Mouse (Mus musculus) CH12.LX (cell line): ENCODE measurements around the gene Marcksl1. TPM values are rescaled to one million over a fixed set of nuclear protein-coding genes. Genes with fewer than 3 reads are reported as not detected.

Source experiments
- DNase-seq: peaks from one replicate; pipeline ENCODE4 v3.0.0-alpha.2; 2013; ENCODE audit errors: extremely low read depth
- H3K27ac ChIP-seq: 2 replicates; pipeline ENCODE4 v1.5.1; 2012; ENCODE audit warnings: low read depth, mild to moderate bottlenecking, control low read depth, moderate library complexity; ENCODE audit not compliant: insufficient read depth
- H3K27me3 ChIP-seq: replicated peaks from 2 replicates; pipeline ENCODE3; 2012; ENCODE audit warnings: inconsistent platforms
- H3K36me3 ChIP-seq, 2 experiments: replicated peaks in 1 of 2; 2 replicates each; pipeline versions ENCODE3 to v1.6.1; 2012; ENCODE audit warnings: inconsistent platforms in 1 of 2, low read length in 1 of 2, mild to moderate bottlenecking in 1 of 2, mixed read lengths in 1 of 2, moderate library complexity in 1 of 2; ENCODE audit not compliant: control insufficient read depth in 1 of 2, insufficient read depth in 1 of 2
- H3K4me1 ChIP-seq, 2 experiments: 2 replicates each; pipeline ENCODE4 v1.6.1; 2012; ENCODE audit warnings: inconsistent platforms in 1 of 2, moderate library complexity in 1 of 2; ENCODE audit not compliant: insufficient read depth in 2 of 2, control insufficient read depth in 1 of 2
- H3K4me2 ChIP-seq: 2 replicates; pipeline ENCODE4 v1.6.1; 2012; ENCODE audit warnings: low read depth, mild to moderate bottlenecking, control low read depth; ENCODE audit not compliant: poor library complexity, insufficient read depth, severe bottlenecking
- H3K4me3 ChIP-seq, 3 experiments: fragments of 150-350 bp in 1 of 3; sonication (generic) in 1 of 3; replicated peaks in 1 of 3; 2 replicates each; pipeline versions ENCODE3 to v1.5.1; 2011 to 2012; ENCODE audit warnings: low read depth in 2 of 3, low read length in 2 of 3, mild to moderate bottlenecking in 2 of 3, moderate library complexity in 2 of 3, control low read depth in 1 of 3, improper control_type of control experiment in 1 of 3, inconsistent platforms in 1 of 3, mixed read lengths in 1 of 3; ENCODE audit not compliant: poor library complexity in 1 of 3
- H3K79me2 ChIP-seq: replicated peaks from 2 replicates; pipeline ENCODE4 v1.6.1; 2012; ENCODE audit warnings: mild to moderate bottlenecking, moderate library complexity; ENCODE audit not compliant: control insufficient read depth, poor library complexity, insufficient read depth, severe bottlenecking; ENCODE audit errors: extremely low read depth
- H3K9ac ChIP-seq: 2 replicates; pipeline ENCODE4 v1.6.1; 2012; ENCODE audit warnings: low read depth, mild to moderate bottlenecking, control low read depth, moderate library complexity; ENCODE audit not compliant: insufficient read depth
- H3K9me3 ChIP-seq: replicated peaks from 2 replicates; pipeline ENCODE3; 2012; ENCODE audit warnings: low read length, inconsistent platforms, mixed read lengths
- BHLHE40 ChIP-seq: IDR thresholded peaks from 2 replicates; pipeline ENCODE4 v1.6.1; 2011; ENCODE audit warnings: mild to moderate bottlenecking, low read depth, low read length, improper control_type of control experiment
- EP300 ChIP-seq: IDR thresholded peaks from 2 replicates; pipeline ENCODE4 v1.6.1; 2011; ENCODE audit warnings: low read length, improper control_type of control experiment
- ETS1 ChIP-seq: conservative IDR thresholded peaks from 2 replicates; pipeline ENCODE4 v1.6.1; 2012; ENCODE audit warnings: low read depth, mild to moderate bottlenecking, inconsistent platforms, low read length, improper control_type of control experiment, moderate library complexity
- IRF4 ChIP-seq: IDR thresholded peaks from 2 replicates; pipeline ENCODE4 v1.6.1; 2014; ENCODE audit warnings: low read depth, mild to moderate bottlenecking, inconsistent platforms, low read length, improper control_type of control experiment
- JUN ChIP-seq: IDR thresholded peaks from 2 replicates; pipeline ENCODE4 v1.6.1; 2011; ENCODE audit warnings: low read depth, mild to moderate bottlenecking, low read length, improper control_type of control experiment, moderate library complexity; ENCODE audit not compliant: insufficient read depth
- JUND ChIP-seq: conservative IDR thresholded peaks from 2 replicates; pipeline ENCODE4 v1.6.1; 2011; ENCODE audit warnings: low read depth, low read length, improper control_type of control experiment
- KAT2A ChIP-seq: IDR thresholded peaks from 2 replicates; pipeline ENCODE4 v1.6.1; 2012; ENCODE audit warnings: low read length, improper control_type of control experiment, inconsistent platforms; ENCODE audit not compliant: insufficient replicate concordance
- MAX ChIP-seq: IDR thresholded peaks from 2 replicates; pipeline ENCODE4 v1.6.1; 2011; ENCODE audit warnings: low read length, improper control_type of control experiment
- MAZ ChIP-seq: IDR thresholded peaks from 2 replicates; pipeline ENCODE4 v1.6.1; 2012; ENCODE audit warnings: low read depth, mild to moderate bottlenecking, inconsistent platforms, low read length, improper control_type of control experiment, moderate library complexity
- MEF2A ChIP-seq: IDR thresholded peaks from 2 replicates; pipeline ENCODE4 v1.6.1; 2014; ENCODE audit warnings: low read depth, mild to moderate bottlenecking, inconsistent platforms, low read length, improper control_type of control experiment, borderline replicate concordance
- MXI1 ChIP-seq: IDR thresholded peaks from 2 replicates; pipeline ENCODE4 v1.6.1; 2011; ENCODE audit warnings: mild to moderate bottlenecking, low read depth, low read length, improper control_type of control experiment
- NRF1 ChIP-seq: IDR thresholded peaks from 2 replicates; pipeline ENCODE4 v1.6.1; 2014; ENCODE audit warnings: low read depth, mild to moderate bottlenecking, inconsistent platforms, low read length, improper control_type of control experiment, moderate library complexity
- PAX5 ChIP-seq: IDR thresholded peaks from 2 replicates; pipeline ENCODE4 v1.6.1; 2012; ENCODE audit warnings: low read length, inconsistent platforms, mixed read lengths
- POLR2A ChIP-seq: IDR thresholded peaks from 2 replicates; pipeline ENCODE4 v1.6.1; 2011; ENCODE audit warnings: low read depth, mild to moderate bottlenecking, improper control_type of control experiment, low read length
- POLR2AphosphoS2 ChIP-seq: IDR thresholded peaks from 2 replicates; pipeline ENCODE4 v1.6.1; 2011; ENCODE audit warnings: low read depth, low read length, improper control_type of control experiment
- RAD21 ChIP-seq: IDR thresholded peaks from 2 replicates; pipeline ENCODE4 v1.6.1; 2011; ENCODE audit warnings: low read depth, mild to moderate bottlenecking, low read length, improper control_type of control experiment, moderate library complexity
- RCOR1 ChIP-seq: conservative IDR thresholded peaks from 2 replicates; pipeline ENCODE4 v1.6.1; 2012; ENCODE audit warnings: low read depth, mild to moderate bottlenecking, inconsistent platforms, low read length, improper control_type of control experiment
- SIN3A ChIP-seq: IDR thresholded peaks from 2 replicates; pipeline ENCODE4 v1.6.1; 2012; ENCODE audit warnings: low read length, improper control_type of control experiment, inconsistent platforms
- TCF12 ChIP-seq: IDR thresholded peaks from 2 replicates; pipeline ENCODE4 v1.6.1; 2014; ENCODE audit warnings: low read depth, mild to moderate bottlenecking, inconsistent platforms, low read length, improper control_type of control experiment
- USF1 ChIP-seq: IDR thresholded peaks from 2 replicates; pipeline ENCODE4 v1.6.1; 2014; ENCODE audit warnings: low read depth, mild to moderate bottlenecking, inconsistent platforms, low read length, improper control_type of control experiment
- USF2 ChIP-seq: conservative IDR thresholded peaks from 2 replicates; pipeline ENCODE4 v1.6.1; 2011; ENCODE audit warnings: low read depth, low read length, improper control_type of control experiment
- ZKSCAN1 ChIP-seq: IDR thresholded peaks from 2 replicates; pipeline ENCODE4 v1.6.1; 2012; ENCODE audit warnings: low read depth, inconsistent platforms, low read length, improper control_type of control experiment, borderline replicate concordance
- ZNF384 ChIP-seq: IDR thresholded peaks from 2 replicates; pipeline ENCODE4 v1.6.1; 2012; ENCODE audit warnings: low read depth, low read length, improper control_type of control experiment, inconsistent platforms
- dilution Hi-C: fragments of 300-500 bp; cut with MboI; formaldehyde crosslinking; loops from 2 replicates; pipeline ENCODE4 v1.14.3; 2020; ENCODE audit warnings: low sequenced_read_pairs; ENCODE audit not compliant: extremely low pct_unique_long_range_greater_than_20kb, extremely low pct_ligation_motif_present
- in situ Hi-C: fragments of 300-500 bp; cut with MboI; formaldehyde crosslinking; loops from 3 replicates; pipeline ENCODE4 v1.14.3; 2019; ENCODE audit warnings: low sequenced_read_pairs, low pct_ligation_motif_present, low pct_unique_long_range_greater_than_20kb, mixed read lengths
- polyA plus RNA-seq: library from polyadenylated mRNA; unstranded; fragments of >175 nt; gene quantifications from 2 replicates; pipeline ENCODE4 v1.2.1, GENCODE M21; 2012; ENCODE audit warnings: low read depth; ENCODE audit not compliant: insufficient read length
- total RNA-seq, 2 experiments: library from RNA; depleted of rRNA; stranded (reverse); fragments of 300-350 nt in 1 of 2; fragments of >200 nt in 1 of 2; gene quantifications; 2 replicates each; pipeline ENCODE4 v1.2.3; 2012 to 2014

Gene Marcksl1
- total and polyA plus RNA-seq, 3 experiments = 195 to 423 (median 265) TPM

DNA sequence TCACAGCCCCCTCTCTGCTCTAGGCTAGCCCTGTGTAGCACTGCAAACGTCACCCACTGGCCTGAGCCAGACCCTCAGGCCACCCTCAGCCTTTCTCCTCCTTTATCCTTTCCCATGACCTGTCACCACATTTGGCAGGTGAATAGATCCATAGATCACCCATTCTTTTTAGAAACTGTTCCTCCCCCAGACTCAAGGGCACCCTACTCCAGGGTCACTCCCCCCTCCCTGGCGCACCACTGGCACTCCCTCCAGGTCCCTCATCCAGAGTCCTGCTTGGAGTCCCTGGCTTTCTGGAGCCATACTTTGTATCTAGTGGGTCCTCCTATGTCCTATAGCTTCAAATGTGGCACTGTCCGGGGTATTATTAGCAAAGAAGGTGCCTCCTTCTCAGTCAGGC, 7.9 kb upstream of the Marcksl1 start:
- Histone ChIP-seq H3K36me3 (no peaks in the 10 kb centered on the region), H3K4me1 (peaks cover 11 to 66% of the 10 kb centered on the region in 2 experiments), H3K79me2 (no peaks in the 10 kb centered on the region), H3K9me3 (no peaks in the 10 kb centered on the region), H3K27me3 (no peaks in the 10 kb centered on the region), H3K9ac (no peak overlapping the region), H3K4me3 (no peak overlapping the region), H3K4me2 (no peak overlapping the region), H3K27ac (no peak overlapping the region)
- TF ChIP-seq USF2 (no peak), PAX5 (no peak), ZNF384 (no peak), JUND (no peak), USF1 (no peak), MEF2A (no peak), JUN (no peak), RCOR1 (no peak), RAD21 (no peak)
- no peak for DNase-seq
- dilution Hi-C loops (no loop called here), in situ Hi-C loops (no loop called here)

DNA sequence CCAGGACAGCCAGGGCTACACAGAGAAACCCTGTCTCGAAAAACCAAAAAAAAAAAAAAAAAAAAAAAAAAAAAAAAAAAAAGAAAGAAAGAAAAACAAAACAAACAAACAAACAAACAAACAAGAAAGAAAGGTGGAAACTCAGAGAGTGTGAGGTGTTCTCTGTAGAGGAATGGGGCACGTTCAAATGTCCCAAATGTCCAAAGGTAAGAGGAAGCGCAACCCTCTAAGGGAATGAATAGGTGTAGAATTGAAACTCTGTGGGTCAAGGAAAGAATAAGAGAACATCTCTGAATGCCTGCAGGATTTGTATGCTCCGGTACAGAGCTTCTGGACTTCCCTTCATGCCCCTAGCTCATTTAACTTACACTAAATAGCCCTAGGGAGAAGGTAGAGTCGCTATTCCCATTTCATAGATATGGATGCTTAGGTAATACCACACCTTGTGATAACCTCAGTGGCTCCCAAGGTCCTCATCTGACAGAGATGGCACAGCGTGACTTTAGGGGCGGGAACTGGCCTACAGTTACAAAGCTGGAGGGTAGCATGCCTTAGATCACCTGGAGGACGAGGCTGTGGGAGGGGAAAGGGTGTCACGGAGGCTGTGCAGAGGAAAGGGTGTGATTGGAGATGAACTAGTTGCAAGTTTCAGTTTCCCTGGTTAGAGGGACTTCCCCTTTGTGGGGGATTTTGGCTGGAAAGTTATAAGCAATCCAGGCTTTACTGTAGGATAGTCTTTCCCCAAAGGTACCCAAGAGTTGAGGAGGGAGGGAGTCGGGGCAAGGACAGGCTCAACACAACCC, 5.7 kb upstream of the Marcksl1 start:
- H3K79me2 ChIP-seq = no peaks in the 10 kb centered on the region
- H3K27me3 ChIP-seq = peaks cover 4% of the 10 kb centered on the region
- peak overlapping the region; percentile 18; the same call in 1 of the 2 replicates for H3K27ac ChIP-seq
- TF ChIP-seq POLR2A = 0 out of 2 replicates have a peak, but pooled peaks have one; percentile 24
- peak; percentile 62 for TF ChIP-seq EP300
- TF ChIP-seq ETS1 = 0 out of 2 replicates have a peak, but pooled peaks have one; percentile 25
- TF ChIP-seq POLR2AphosphoS2 = no peak
- TF ChIP-seq MEF2A = peak; percentile 22; the same call in 1 of the 2 replicates
- TF ChIP-seq KAT2A = no peak
- TF ChIP-seq BHLHE40 = no peak
- 0 out of 2 replicates have a peak, but pooled peaks have one; percentile 29 for TF ChIP-seq TCF12
- TF ChIP-seq NRF1 = peak; percentile 75
- TF ChIP-seq MAX = peak; percentile 74
- TF ChIP-seq ZKSCAN1 = no peak
- TF ChIP-seq MAZ = peak; percentile 68; the same call in 1 of the 2 replicates
- TF ChIP-seq MXI1 = peak; percentile 64; the same call in 1 of the 2 replicates
- peak; percentile 63; the same call in 1 of the 2 replicates for TF ChIP-seq IRF4
- TF ChIP-seq ZNF384 = peak; percentile 75
- peak; percentile 59; the same call in 1 of the 2 replicates for TF ChIP-seq SIN3A
- TF ChIP-seq, all 38 proteins: peak for 12
- H3K9ac ChIP-seq = 0 out of 2 replicates have a peak overlapping the region, but pooled peaks have one; percentile 4
- peaks cover 7 to 61% of the 10 kb centered on the region in 2 experiments for H3K4me1 ChIP-seq
- peak overlapping the region in 2 of 3 experiments; percentile 24 to 47 for H3K4me3 ChIP-seq
- in situ Hi-C loops (no loop called here), dilution Hi-C loops (no loop called here)
- peak overlapping the region; percentile 88 for H3K4me2 ChIP-seq
- H3K9me3 ChIP-seq = no peaks in the 10 kb centered on the region
- DNase-seq = peak; percentile 74
- H3K36me3 ChIP-seq = no peaks in the 10 kb centered on the region
